Mouse (Mus musculus) forebrain, embryonic 15.5 days (tissue): ENCODE data around the gene Lrpprc. TPM values are rescaled to one million over a fixed set of nuclear protein-coding genes. Genes with fewer than 3 reads are reported as not detected.

ENCODE experiments used
- ATAC-seq: fragments of 200-750 bp; cut with Nextera tagmentation; replicated peaks from 2 replicates; pipeline ENCODE4 v1.8.0; 2017; ENCODE audit warnings: mild to moderate bottlenecking, moderate TSS enrichment, moderate library complexity
- H3K27ac ChIP-seq: fragments of 300-500 bp; sonication (generic); replicated peaks from 2 replicates; pipeline ENCODE4 v1.5.1; 2015; ENCODE audit warnings: mild to moderate bottlenecking, inconsistent platforms
- H3K27me3 ChIP-seq: fragments of 300-500 bp; sonication (generic); 2 replicates; pipeline ENCODE4 v1.6.1; 2015; ENCODE audit warnings: inconsistent platforms
- H3K36me3 ChIP-seq: fragments of 300-500 bp; sonication (generic); 2 replicates; pipeline ENCODE4 v1.6.1; 2015; ENCODE audit warnings: mild to moderate bottlenecking, inconsistent platforms
- H3K4me1 ChIP-seq: fragments of 300-500 bp; sonication (generic); 2 replicates; pipeline ENCODE4 v1.6.1; 2015; ENCODE audit warnings: inconsistent platforms
- H3K4me2 ChIP-seq: fragments of 300-500 bp; sonication (generic); replicated peaks from 2 replicates; pipeline ENCODE4 v1.6.1; 2015; ENCODE audit warnings: mild to moderate bottlenecking, inconsistent platforms
- H3K4me3 ChIP-seq: fragments of 300-500 bp; sonication (generic); 2 replicates; pipeline ENCODE4 v1.5.1; 2015; ENCODE audit warnings: mild to moderate bottlenecking, inconsistent platforms
- H3K9ac ChIP-seq: fragments of 300-500 bp; sonication (generic); replicated peaks from 2 replicates; pipeline ENCODE4 v1.6.1; 2015; ENCODE audit warnings: mild to moderate bottlenecking, inconsistent platforms
- H3K9me3 ChIP-seq: fragments of 300-500 bp; sonication (generic); 2 replicates; pipeline ENCODE4 v1.6.1; 2016; ENCODE audit warnings: inconsistent platforms
- WGBS: fragments of 180-500 bp; shearing (Covaris S2); methylation state at CpG from one replicate; pipeline ENCODE4 v1.1.7; 2015; ENCODE audit warnings: mixed read lengths; 5-methylcytosine and 5-hydroxymethylcytosine counted together
- polyA plus RNA-seq: library from polyadenylated mRNA; unstranded; fragments of >200 nt; fragmentation: Nextera tagmentation; extraction: Ambion mirVana; gene quantifications from 2 replicates; pipeline ENCODE4 v1.2.1, GENCODE M21; 2015

Gene Lrpprc
- polyA plus RNA-seq, 1 experiment from 2014 or later, result 44.4 TPM

GRCm38 (mm10) chr17:84657422-84657732, 133.2 kb downstream of the Lrpprc start:
- 88% methylated on average over 3 of the region's 3 CpGs for WGBS
- H3K9ac ChIP-seq, result no peak overlapping the region
- no peaks in the 10 kb centered on the region for H3K9me3 ChIP-seq
- peaks cover 3% of the 10 kb centered on the region; the same call in 1 of the 2 replicates for H3K4me1 ChIP-seq
- H3K36me3 ChIP-seq, result no peaks in the 10 kb centered on the region
- no peak overlapping the region for H3K4me3 ChIP-seq
- peak; percentile 64; the same call in 1 of the 2 replicates for ATAC-seq
- no peak overlapping the region; the same call in 1 of the 2 replicates for H3K27ac ChIP-seq
- H3K4me2 ChIP-seq, result no peak overlapping the region
- no peaks in the 10 kb centered on the region for H3K27me3 ChIP-seq

- Histone ChIP-seq H3K4me2 (no peak overlapping the region), H3K27ac (peak overlapping the region; percentile 37), H3K9ac (no peak overlapping the region), H3K9me3 (no peaks in the 10 kb centered on the region), H3K4me3 (no peak overlapping the region), H3K27me3 (no peaks in the 10 kb centered on the region), H3K4me1 (peaks cover 3% of the 10 kb centered on the region; the same call in 1 of the 2 replicates), H3K36me3 (no peaks in the 10 kb centered on the region)
- peak; percentile 55; the same call in 1 of the 2 replicates for ATAC-seq
- WGBS, result 63% methylated on average over 19 of the region's 19 CpGs
These were observed 133.8 kb downstream of the Lrpprc start for GRCm38 (mm10) chr17:84656653-84657421.

- Histone ChIP-seq H3K9me3 (no peaks in the 10 kb centered on the region), H3K4me3 (no peak overlapping the region), H3K27me3 (no peaks in the 10 kb centered on the region), H3K9ac (no peak overlapping the region), H3K4me2 (no peak overlapping the region), H3K27ac (peak overlapping the region; percentile 37), H3K36me3 (no peaks in the 10 kb centered on the region), H3K4me1 (peaks cover 3% of the 10 kb centered on the region; the same call in 1 of the 2 replicates)
- no peak for ATAC-seq
- 81% methylated on average over 5 of the region's 5 CpGs for WGBS
These were observed 134.4 kb downstream of the Lrpprc start for GRCm38 (mm10) chr17:84656205-84656604.

Other genes with a start within 250 kb of the Lrpprc start
- gene Dync2li1, start 164.3 kb downstream of the Lrpprc start, polyA plus RNA-seq, result 33.4 and 36.1 TPM in 2 replicates
- 0.20 and 0.22 TPM in 2 replicates for gene Abcg8, start 114.5 kb downstream of the Lrpprc start, polyA plus RNA-seq
- 2.0 and 3.1 TPM in 2 replicates for gene Abcg5, start 107.8 kb downstream of the Lrpprc start, polyA plus RNA-seq
- gene Ppm1b, start 166.0 kb upstream of the Lrpprc start, polyA plus RNA-seq, result 98.2 and 105 TPM in 2 replicates
- 0.27 and 0.36 TPM in 2 replicates for gene Slc3a1, start 237.6 kb upstream of the Lrpprc start, polyA plus RNA-seq